Mouse (Mus musculus): Measurements from ENCODE around the gene Suclg2. TPM values are rescaled to one million over a fixed set of nuclear protein-coding genes. Genes with fewer than 3 reads are reported as not detected.

Gene Suclg2
- total RNA-seq (2021), result 10 to 100 TPM; 13.4 to 15.7 TPM
- long read RNA-seq, experiment 1, transcript Suclg2-204 (11 exons, 3,367 nt), result major isoform, 29 of 33 reads
- long read RNA-seq, experiment 1, partial matches to known transcripts, result 2 of 33 reads
- long read RNA-seq, experiment 1, other reads (novel, unspliced or antisense), result 2 of 33 reads
- long read RNA-seq, experiment 2, transcript Suclg2-204 (11 exons, 3,367 nt), result major isoform, 28 of 30 reads
- long read RNA-seq, experiment 2, partial matches to known transcripts, result 0 of 30 reads
- long read RNA-seq, experiment 2, other reads (novel, unspliced or antisense), result 2 of 30 reads

- intact Hi-C loops (cut with DNase I), result loop anchor here (10.0 kb wide), 1 partner anchor 1287 kb away; no protein-coding TSS in a partner anchor
Measured at GRCm38 (mm10) chr6:95718031-95718968, at the start of gene Suclg2. Gene Suclg2 (minus strand): TSS chr6:95718800.

GRCm38 (mm10) chr6:95766566-95766965 is 48.0 kb upstream of the Suclg2 start:
- intact Hi-C loops (cut with DNase I), result no loop called here
- no peak for DNase-seq (ENCODE audit: low spot score in 2 of 2)

More at GRCm38 (mm10) chr6:95718031-95718968, at the start of gene Suclg2:
- peak; percentile 37 to 56 for DNase-seq (ENCODE audit: low spot score in 2 of 2)

DNA sequence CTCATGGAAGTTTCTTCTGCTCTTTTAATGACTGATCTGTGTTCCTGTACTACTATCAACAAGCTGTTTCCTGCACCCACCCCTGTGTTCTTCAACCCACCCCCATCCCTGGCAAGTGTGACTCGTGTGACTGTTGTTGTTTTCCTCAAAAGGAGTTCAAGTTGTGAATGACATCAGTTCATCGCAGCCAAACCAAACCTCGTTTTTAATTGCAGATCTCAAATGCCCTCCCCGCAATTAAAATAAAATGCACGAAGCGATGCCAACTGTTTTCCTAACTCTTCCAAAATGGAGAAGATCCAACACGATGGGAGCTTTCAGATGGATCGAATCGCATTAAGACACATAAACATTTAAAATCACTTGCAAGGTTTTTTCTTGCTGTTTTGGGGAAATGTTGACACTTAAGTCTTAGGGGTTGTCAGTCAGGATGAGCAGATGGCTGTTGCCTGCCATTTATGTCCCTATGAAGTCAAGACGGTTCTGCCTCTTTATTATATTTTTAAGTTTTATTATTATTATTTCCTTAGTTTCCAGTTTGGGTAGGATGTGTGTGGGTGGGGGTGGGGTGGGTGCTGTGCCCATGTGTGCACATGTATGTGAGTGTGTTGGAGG is 41.1 kb upstream of the Suclg2 start:
- intact Hi-C loops (cut with DNase I), result no loop called here
- DNase-seq (ENCODE audit: low spot score in 2 of 2), result no peak

DNA sequence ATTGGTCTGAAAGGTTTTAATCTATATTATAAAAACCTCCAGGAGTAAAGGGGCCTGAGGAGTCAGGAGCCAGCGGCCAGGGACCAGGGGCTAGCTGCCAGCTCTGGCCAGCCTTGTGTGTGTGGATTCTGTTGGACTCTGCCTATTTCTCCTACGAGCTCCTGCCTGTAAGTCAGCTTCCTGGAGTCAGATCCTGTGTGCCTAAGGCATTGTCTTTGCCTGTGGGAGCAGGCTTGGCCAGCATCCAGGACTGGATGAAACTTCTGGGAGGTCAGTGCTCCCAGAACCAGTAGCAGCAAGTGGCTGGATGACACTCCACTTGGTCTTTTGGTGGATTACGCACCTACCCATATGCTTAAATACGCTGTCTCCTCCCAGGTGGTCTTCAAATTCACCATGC is 23.8 kb upstream of the Suclg2 start:
- intact Hi-C loops (cut with DNase I), result no loop called here
- no peak for DNase-seq (ENCODE audit: low spot score in 2 of 2)

- intact Hi-C loops (cut with DNase I), result no loop called here
- DNase-seq (ENCODE audit: low spot score in 2 of 2), result no peak
Measured at GRCm38 (mm10) chr6:95731570-95732367, 13.2 kb upstream of the Suclg2 start.

DNA sequence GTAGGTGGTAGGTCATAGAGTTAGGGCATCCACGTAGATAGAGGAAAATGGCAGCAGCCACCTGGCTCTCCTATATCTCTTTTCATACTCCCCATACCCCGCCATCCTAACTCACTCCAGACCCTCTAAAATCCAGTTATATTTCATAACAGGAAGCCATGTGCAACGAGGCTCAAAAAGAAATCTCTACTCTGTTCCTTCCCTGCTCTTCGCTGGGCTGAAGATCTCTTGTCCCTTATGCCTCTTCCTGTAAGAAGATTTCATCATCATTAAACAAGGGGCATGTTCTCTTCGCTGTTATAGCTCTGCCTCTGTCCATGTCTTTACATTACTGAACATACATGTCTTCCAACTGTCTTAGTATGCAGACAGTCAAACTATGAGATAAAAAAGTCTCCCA is 10.8 kb upstream of the Suclg2 start:
- intact Hi-C loops (cut with DNase I), result no loop called here
- no peak for DNase-seq (ENCODE audit: low spot score in 2 of 2)

GRCm38 (mm10) chr6:95725281-95725680 is 6.7 kb upstream of the Suclg2 start:
- DNase-seq (ENCODE audit: low spot score in 2 of 2), result no peak
- intact Hi-C loops (cut with DNase I), result no loop called here

GRCm38 (mm10) chr6:95723361-95723760 is 4.8 kb upstream of the Suclg2 start:
- no peak for DNase-seq (ENCODE audit: low spot score in 2 of 2)
- intact Hi-C loops (cut with DNase I), result no loop called here

- no peak for DNase-seq (ENCODE audit: low spot score in 2 of 2)
- intact Hi-C loops (cut with DNase I), result loop anchor here (10.0 kb wide), 1 partner anchor 1285 kb away; no protein-coding TSS in a partner anchor
Measured at GRCm38 (mm10) chr6:95719791-95720190, 1.2 kb upstream of the Suclg2 start.

- intact Hi-C loops (cut with DNase I), result loop anchor here (10.0 kb wide), 1 partner anchor 1286 kb away; no protein-coding TSS in a partner anchor
- no peak for DNase-seq (ENCODE audit: low spot score in 2 of 2)
Measured at GRCm38 (mm10) chr6:95718969-95719333, 351 bp upstream of the Suclg2 start.

GRCm38 (mm10) chr6:95717071-95717470 is 1.5 kb downstream of the Suclg2 start:
- no peak for DNase-seq (ENCODE audit: low spot score in 2 of 2)
- intact Hi-C loops (cut with DNase I), result loop anchor here (10.0 kb wide), 1 partner anchor 1288 kb away; no protein-coding TSS in a partner anchor

GRCm38 (mm10) chr6:95716476-95716875 is 2.1 kb downstream of the Suclg2 start:
- intact Hi-C loops (cut with DNase I), result loop anchor here (10.0 kb wide), 1 partner anchor 1288 kb away; no protein-coding TSS in a partner anchor
- no peak for DNase-seq (ENCODE audit: low spot score in 2 of 2)

- intact Hi-C loops (cut with DNase I), result loop anchor here (10.0 kb wide), 1 partner anchor 1292 kb away; no protein-coding TSS in a partner anchor
- no peak for DNase-seq (ENCODE audit: low spot score in 2 of 2)
Measured at GRCm38 (mm10) chr6:95713245-95713644, 5.4 kb downstream of the Suclg2 start.

GRCm38 (mm10) chr6:95712081-95712480 is 6.5 kb downstream of the Suclg2 start:
- intact Hi-C loops (cut with DNase I), result loop anchor here (10.0 kb wide), 1 partner anchor 1293 kb away; no protein-coding TSS in a partner anchor
- no peak for DNase-seq (ENCODE audit: low spot score in 2 of 2)

- DNase-seq (ENCODE audit: low spot score in 2 of 2), result no peak
- intact Hi-C loops (cut with DNase I), result loop anchor here (10.0 kb wide), 1 partner anchor 1293 kb away; no protein-coding TSS in a partner anchor
Measured at GRCm38 (mm10) chr6:95711671-95712070, 6.9 kb downstream of the Suclg2 start.

- no peak for DNase-seq (ENCODE audit: low spot score in 2 of 2)
- intact Hi-C loops (cut with DNase I), result loop anchor here (10.0 kb wide), 1 partner anchor 1294 kb away; no protein-coding TSS in a partner anchor
Measured at GRCm38 (mm10) chr6:95710886-95711285, 7.7 kb downstream of the Suclg2 start.

DNA sequence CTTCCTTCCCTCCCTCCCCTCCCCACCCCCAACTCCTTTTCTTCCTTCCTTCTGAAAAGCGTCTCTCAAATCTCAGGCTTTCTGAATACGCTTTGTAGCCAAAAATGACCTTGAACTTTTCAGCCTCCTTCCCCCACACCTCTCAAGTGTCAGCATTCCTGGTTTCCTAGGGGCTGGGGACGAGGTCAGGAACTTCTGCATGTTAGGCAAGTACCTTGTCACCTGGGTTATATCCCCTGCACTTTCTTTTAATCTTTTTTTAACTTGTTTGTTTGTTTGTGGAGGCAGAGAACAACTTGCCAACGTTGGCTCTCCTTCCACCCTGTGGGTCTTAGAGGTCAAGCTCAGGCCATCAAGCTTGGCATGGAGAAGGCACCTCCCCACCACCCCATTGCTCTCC is 9.1 kb downstream of the Suclg2 start:
- intact Hi-C loops (cut with DNase I), result no loop called here
- no peak for DNase-seq (ENCODE audit: low spot score in 2 of 2)

DNA sequence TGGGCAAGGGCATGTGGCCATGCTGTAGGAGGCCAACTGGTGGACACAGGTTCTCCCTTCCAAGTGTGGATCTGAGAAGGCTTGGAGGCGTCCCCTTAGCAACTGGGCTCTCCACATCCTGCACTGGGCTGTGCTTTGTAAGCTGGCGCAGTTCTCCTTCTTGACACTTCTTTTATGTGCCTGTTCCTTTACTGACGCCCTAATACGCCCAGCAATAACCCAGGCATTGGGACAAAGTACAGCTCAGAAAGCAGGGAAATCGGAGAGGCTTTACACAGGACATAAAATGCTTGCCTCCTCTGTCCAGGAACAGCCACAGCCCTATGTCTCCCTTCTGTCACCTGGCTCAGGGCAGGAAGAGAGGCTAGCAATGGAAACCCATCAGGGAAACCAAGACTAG is 9.5 kb downstream of the Suclg2 start:
- intact Hi-C loops (cut with DNase I), result no loop called here
- DNase-seq (ENCODE audit: low spot score in 2 of 2), result no peak

DNA sequence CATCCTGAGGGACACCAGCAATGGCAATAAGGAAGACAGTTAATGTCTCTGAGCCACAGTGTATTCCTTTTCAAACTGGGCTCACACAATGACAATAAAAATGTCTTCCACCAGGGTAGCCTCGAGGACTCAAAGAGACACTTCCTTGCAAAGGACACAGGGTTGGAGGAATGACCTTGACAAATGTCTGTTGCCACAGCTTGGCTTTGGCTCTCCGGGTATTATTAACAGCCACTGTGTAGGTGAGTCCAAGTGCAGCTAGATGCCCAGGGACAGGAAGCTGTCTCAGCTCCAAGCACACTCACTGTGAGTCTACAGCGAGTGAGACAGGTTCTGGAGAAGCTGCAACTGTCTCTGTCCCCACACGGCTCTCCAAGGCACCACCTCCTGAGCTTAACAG is 14.0 kb downstream of the Suclg2 start:
- DNase-seq (ENCODE audit: low spot score in 2 of 2), result no peak
- intact Hi-C loops (cut with DNase I), result no loop called here
